Mouse (Mus musculus): Measurements from ENCODE around the gene Gusb.

Gusb gene

GRCm38 (mm10) chr5:129974354-129974753 is 28.5 kb downstream of the Gusb start:
- DNase-seq, result no peak

DNA sequence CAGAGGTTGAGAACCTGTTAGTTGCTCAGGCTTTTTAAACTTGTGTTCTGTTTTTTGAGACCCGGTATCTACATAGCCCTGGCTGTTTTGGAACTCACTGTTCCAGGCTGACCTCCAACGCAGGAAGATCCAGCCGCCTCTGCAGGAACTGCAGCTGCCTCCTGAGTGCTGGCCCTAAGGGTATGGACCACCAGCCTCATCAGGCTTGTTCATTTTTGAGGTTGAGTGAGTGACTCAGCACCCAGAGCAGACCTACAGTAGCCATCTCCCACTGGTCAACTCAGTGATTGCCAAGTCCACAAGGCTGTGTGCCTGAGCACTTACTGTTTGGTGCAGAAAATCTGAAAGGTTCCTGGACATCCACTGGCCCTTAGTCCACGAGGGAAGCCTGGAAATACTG is 31.4 kb downstream of the Gusb start:
- no peak for DNase-seq

GRCm38 (mm10) chr5:129968417-129968816 is 34.4 kb downstream of the Gusb start:
- no peak for DNase-seq

- DNase-seq, result no peak
These were observed 36.4 kb downstream of the Gusb start for GRCm38 (mm10) chr5:129966448-129966847.

- DNase-seq, result no peak
These were observed 39.6 kb downstream of the Gusb start for GRCm38 (mm10) chr5:129963224-129963623.

- no peak for DNase-seq
These were observed 47.1 kb downstream of the Gusb start for GRCm38 (mm10) chr5:129955792-129956191.

DNA sequence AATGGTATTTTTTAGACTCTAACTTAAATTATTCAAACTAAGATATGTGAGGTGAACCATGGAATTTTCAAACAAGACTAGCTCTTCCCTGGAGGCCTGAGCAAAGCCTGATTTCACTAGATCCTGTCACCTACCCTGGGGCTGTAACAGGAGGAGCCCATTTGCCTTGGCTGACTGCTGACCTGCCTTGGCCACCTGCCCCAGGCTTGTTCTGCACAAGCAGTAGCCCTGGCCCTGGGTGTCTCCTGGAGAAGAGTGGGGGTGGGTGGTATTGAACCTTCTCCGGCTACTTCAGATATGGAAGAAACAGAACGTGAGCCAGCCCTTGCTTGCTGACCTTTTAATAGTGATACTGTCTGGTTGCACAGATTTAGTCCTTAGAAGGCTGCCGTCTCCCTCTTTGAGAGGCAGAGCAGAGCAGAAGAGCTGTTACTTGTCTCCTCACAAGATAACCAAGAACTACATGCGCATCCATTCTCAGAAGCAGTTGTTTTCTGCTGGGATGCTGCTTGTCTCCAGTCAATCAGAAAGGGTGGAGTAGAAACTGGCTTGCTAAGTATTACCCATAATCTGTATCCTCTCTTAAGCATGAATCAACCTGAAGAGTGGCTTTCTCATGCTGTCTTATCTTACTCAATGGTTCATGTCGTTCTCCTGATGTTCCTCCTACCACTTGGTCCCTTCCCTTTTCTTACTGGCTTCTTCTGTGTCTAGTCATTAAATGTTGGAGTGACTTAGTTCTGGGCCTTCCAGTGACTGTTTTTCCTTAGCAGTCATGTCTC is 48.2 kb downstream of the Gusb start:
- DNase-seq, result peak; percentile 46 to 51

DNA sequence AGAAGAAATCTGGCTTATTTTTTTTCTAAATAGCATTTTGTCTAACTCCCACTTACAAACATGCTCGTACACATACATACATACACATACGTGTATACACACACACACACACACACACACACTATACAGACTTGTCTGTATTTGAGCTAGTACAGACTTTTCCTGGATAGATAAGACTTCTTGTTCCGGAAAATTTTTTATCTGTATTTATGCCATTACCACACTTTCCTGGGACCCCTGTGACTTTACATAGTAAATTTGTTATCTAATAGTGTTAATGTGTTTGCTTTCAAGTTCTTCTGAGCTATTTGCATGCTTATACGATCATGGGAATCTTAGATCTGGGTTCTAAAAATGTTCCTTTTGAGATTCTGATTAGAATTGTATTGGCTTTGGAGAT is 50.7 kb downstream of the Gusb start:
- no peak for DNase-seq

DNA sequence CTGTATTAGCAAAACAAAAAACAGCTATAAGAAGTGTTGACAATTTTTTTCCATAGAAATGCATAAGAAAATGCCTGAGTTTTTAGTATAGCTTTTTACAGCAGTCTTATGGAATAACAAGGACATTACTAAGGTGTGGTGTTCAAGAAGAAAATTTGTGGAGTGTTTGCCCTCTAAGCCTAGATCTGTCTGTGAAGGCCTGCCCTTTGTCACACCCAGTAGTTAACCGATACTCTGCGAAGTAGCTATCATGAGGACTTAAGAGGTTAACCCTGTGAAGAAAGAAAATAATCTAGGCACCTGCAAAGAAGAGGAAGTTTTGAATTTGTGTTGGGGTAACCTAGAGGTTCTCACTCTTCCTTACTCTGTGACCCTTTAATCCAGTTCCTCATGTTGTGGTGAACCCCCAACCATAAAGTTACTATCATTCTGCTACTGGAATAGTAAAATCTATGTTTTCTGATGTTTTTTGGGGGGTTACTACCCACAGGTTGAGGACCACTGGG is 55.3 kb downstream of the Gusb start:
- DNase-seq, result no peak

- DNase-seq, result no peak
These were observed 59.4 kb downstream of the Gusb start for GRCm38 (mm10) chr5:129943402-129943801.

- peak; percentile 24 to 40 for DNase-seq
These were observed 60.5 kb downstream of the Gusb start for GRCm38 (mm10) chr5:129942073-129942939.

GRCm38 (mm10) chr5:129941495-129942045 is 61.3 kb downstream of the Gusb start, which contains the start of gene Vkorc1l1:
Gene Vkorc1l1, plus strand, starts transcription at chr5:129941970.
- DNase-seq, result peak; percentile 97 to 99

GRCm38 (mm10) chr5:129940736-129941494 is 61.9 kb downstream of the Gusb start:
- no peak for DNase-seq

DNA sequence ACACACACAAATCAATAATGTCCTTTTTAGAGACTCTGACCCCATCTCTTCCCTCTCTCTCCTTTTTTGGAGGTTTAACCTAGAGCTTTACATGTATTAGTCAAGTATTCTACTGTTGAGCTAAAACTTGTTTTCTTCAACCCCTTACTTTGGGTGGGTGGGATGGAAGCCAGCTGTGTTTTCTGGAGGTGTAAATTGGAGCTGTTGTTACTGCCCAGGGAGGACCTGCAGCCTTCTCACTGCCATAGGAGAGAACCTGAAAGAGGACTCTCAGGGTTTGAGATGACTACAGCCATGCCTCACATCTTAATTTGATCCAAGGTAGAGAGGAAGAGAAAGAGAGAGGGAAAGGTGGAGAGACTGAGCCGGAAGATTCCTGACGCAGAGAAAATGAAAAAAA is 62.6 kb downstream of the Gusb start:
- no peak for DNase-seq

Data from cerebellum, postnatal 36 days (tissue).